Mouse (Mus musculus): ENCODE results near the gene Kyat3. TPM values are rescaled to one million over a fixed set of nuclear protein-coding genes. Genes with fewer than 3 reads are reported as not detected.

Gene Kyat3
- 0.95 TPM for polyA plus RNA-seq (2017; shearing (Covaris generic))

GRCm38 (mm10) chr3:142700442-142701322, at the start of gene Kyat3:
Kyat3 (plus strand) TSS chr3:142701051.

GRCm38 (mm10) chr3:142764995-142765777, 64.3 kb downstream of the Kyat3 start, which contains the start of gene Gtf2b:
Gtf2b (plus strand) TSS chr3:142765045.

Other genes starting within 250 kb of the Kyat3 start
- gene Gbp5, start 207.1 kb upstream of the Kyat3 start, polyA plus RNA-seq (2017; shearing (Covaris generic)), result 7.1 TPM
- 46.6 TPM for gene Gbp7, start 170.7 kb upstream of the Kyat3 start, polyA plus RNA-seq (2017; shearing (Covaris generic))
- 10.2 TPM for gene Gbp3, start 141.0 kb upstream of the Kyat3 start, polyA plus RNA-seq (2017; shearing (Covaris generic))
- 0.21 TPM for gene Gbp2b, start 106.2 kb upstream of the Kyat3 start, polyA plus RNA-seq (2017; shearing (Covaris generic))
- 31.9 TPM for gene Gbp2, start 80.4 kb upstream of the Kyat3 start, polyA plus RNA-seq (2017; shearing (Covaris generic))
- gene Gtf2b, start 64.0 kb downstream of the Kyat3 start, polyA plus RNA-seq (2017; shearing (Covaris generic)), result 77.5 TPM
- gene Pkn2, start 181.0 kb downstream of the Kyat3 start, polyA plus RNA-seq (2017; shearing (Covaris generic)), result 98.2 TPM